Mouse (Mus musculus) liver, embryonic 13.5 days (tissue): ENCODE data around the gene Phpt1. TPM values are rescaled to one million over a fixed set of nuclear protein-coding genes. Genes with fewer than 3 reads are reported as not detected.

ENCODE experiments used
- ATAC-seq: fragments of 200-750 bp; cut with Nextera tagmentation; 2 replicates; pipeline ENCODE4 v1.8.0; 2017; ENCODE audit warnings: low read depth, mild to moderate bottlenecking, moderate number of reproducible peaks, moderate library complexity
- DNase-seq: peaks from one replicate; pipeline ENCODE4 v3.0.0; 2022
- H3K27ac ChIP-seq: fragments of 300-500 bp; sonication (generic); 2 replicates; pipeline ENCODE4 v1.5.1; 2015; ENCODE audit warnings: moderate library complexity, mild to moderate bottlenecking, inconsistent platforms
- H3K27me3 ChIP-seq: fragments of 300-500 bp; sonication (generic); 2 replicates; pipeline ENCODE4 v1.6.1; 2015; ENCODE audit warnings: mild to moderate bottlenecking, inconsistent platforms
- H3K36me3 ChIP-seq: fragments of 300-500 bp; sonication (generic); 2 replicates; pipeline ENCODE4 v1.6.1; 2015; ENCODE audit warnings: mild to moderate bottlenecking, inconsistent platforms
- H3K4me1 ChIP-seq: fragments of 300-500 bp; sonication (generic); replicated peaks from 2 replicates; pipeline ENCODE4 v1.6.1; 2015; ENCODE audit warnings: inconsistent platforms
- H3K4me2 ChIP-seq: fragments of 300-500 bp; sonication (generic); 2 replicates; pipeline ENCODE4 v1.6.1; 2015; ENCODE audit warnings: inconsistent platforms, mild to moderate bottlenecking, moderate library complexity
- H3K4me3 ChIP-seq: fragments of 300-500 bp; sonication (generic); replicated peaks from 2 replicates; pipeline ENCODE4 v1.5.1; 2015; ENCODE audit warnings: mild to moderate bottlenecking, inconsistent platforms
- H3K9ac ChIP-seq: fragments of 300-500 bp; sonication (generic); 2 replicates; pipeline ENCODE4 v1.6.1; 2015; ENCODE audit warnings: mild to moderate bottlenecking, inconsistent platforms
- H3K9me3 ChIP-seq: fragments of 300-500 bp; sonication (generic); replicated peaks from 2 replicates; pipeline ENCODE4 v1.6.1; 2016; ENCODE audit warnings: inconsistent platforms
- WGBS: fragments of 180-500 bp; shearing (Covaris S2); methylation state at CpG from one replicate; pipeline ENCODE4 v1.1.7; 2015; ENCODE audit not compliant: insufficient replicate concordance; 5-methylcytosine and 5-hydroxymethylcytosine counted together
- polyA plus RNA-seq: library from polyadenylated mRNA; unstranded; fragments of >200 nt; fragmentation: Nextera tagmentation; extraction: Ambion mirVana; gene quantifications from 2 replicates; pipeline ENCODE4 v1.2.1, GENCODE M21; 2015

The Phpt1 gene
- 50.2 and 50.3 TPM in 2 replicates for polyA plus RNA-seq

GRCm38 (mm10) chr2:25574579-25575431 lies at the start of gene Phpt1, which contains the start of gene Mamdc4:
TSS of gene Phpt1 (minus strand) at chr2:25575224.
TSS of gene Mamdc4 (minus strand) at chr2:25574845.
- peak within 1 kb of the TSS; percentile 64 for H3K4me3 ChIP-seq
- peak; percentile 95 for DNase-seq
- H3K9ac ChIP-seq = peak within 1 kb of the TSS; percentile 74
- under 1% methylated on average over 43 of the region's 45 CpGs for WGBS
- H3K27ac ChIP-seq = peak within 1 kb of the TSS; percentile 54
- peaks cover 46% of the 10 kb centered on the region for H3K27me3 ChIP-seq
- H3K4me1 ChIP-seq = peaks cover 68% of the 10 kb centered on the region
- peak within 1 kb of the TSS; percentile 87 for H3K4me2 ChIP-seq
- peaks cover under 1% of the 10 kb centered on the region for H3K36me3 ChIP-seq
- no peaks in the 10 kb centered on the region for H3K9me3 ChIP-seq
- peak; percentile 96 for ATAC-seq

GRCm38 (mm10) chr2:25621229-25622200 lies 46.5 kb upstream of the Phpt1 start, which contains the start of gene Tmem141:
TSS of gene Tmem141 (minus strand) at chr2:25622005.
- H3K4me3 ChIP-seq = peak within 1 kb of the TSS; percentile 53
- H3K27ac ChIP-seq = no peak within 1 kb of the TSS
- DNase-seq (peak; percentile 67), ATAC-seq (peak; percentile 81)
- 6% methylated on average over 34 of the region's 34 CpGs for WGBS
- no peaks in the 10 kb centered on the region for H3K9me3 ChIP-seq
- H3K9ac ChIP-seq = peak within 1 kb of the TSS; percentile 54
- H3K36me3 ChIP-seq = no peaks in the 10 kb centered on the region
- H3K4me2 ChIP-seq = peak within 1 kb of the TSS; percentile 72
- H3K27me3 ChIP-seq = peaks cover 35% of the 10 kb centered on the region
- H3K4me1 ChIP-seq = peaks cover 13% of the 10 kb centered on the region

GRCm38 (mm10) chr2:25620852-25621228 lies 45.8 kb upstream of the Phpt1 start:
- Histone ChIP-seq H3K36me3 (no peaks in the 10 kb centered on the region), H3K27me3 (peaks cover 42% of the 10 kb centered on the region), H3K9ac (no peak overlapping the region), H3K4me1 (peaks cover 20% of the 10 kb centered on the region), H3K4me2 (peak overlapping the region; percentile 72), H3K9me3 (no peaks in the 10 kb centered on the region), H3K27ac (no peak overlapping the region), H3K4me3 (no peak overlapping the region)
- 50% methylated on average over 4 of the region's 4 CpGs for WGBS
- DNase-seq = no peak
- no peak for ATAC-seq

GRCm38 (mm10) chr2:25620386-25620785 lies 45.4 kb upstream of the Phpt1 start:
- Histone ChIP-seq H3K36me3 (no peaks in the 10 kb centered on the region), H3K27ac (no peak overlapping the region), H3K4me1 (peaks cover 22% of the 10 kb centered on the region), H3K4me2 (no peak overlapping the region), H3K9ac (no peak overlapping the region), H3K4me3 (no peak overlapping the region), H3K27me3 (peaks cover 46% of the 10 kb centered on the region), H3K9me3 (no peaks in the 10 kb centered on the region)
- DNase-seq (no peak), ATAC-seq (no peak)
- WGBS = 16% methylated on average over 6 of the region's 6 CpGs

- Histone ChIP-seq H3K9me3 (no peaks in the 10 kb centered on the region), H3K36me3 (no peaks in the 10 kb centered on the region), H3K4me2 (0 out of 2 replicates have a peak within 1 kb of the TSS, but pooled peaks have one; percentile 21), H3K27ac (no peak within 1 kb of the TSS), H3K4me3 (no peak within 1 kb of the TSS), H3K4me1 (peaks cover 22% of the 10 kb centered on the region), H3K27me3 (peaks cover 75% of the 10 kb centered on the region), H3K9ac (no peak within 1 kb of the TSS)
- DNase-seq (no peak), ATAC-seq (no peak)
- WGBS = 49% methylated on average over 3 of the region's 3 CpGs
Observed at GRCm38 (mm10) chr2:25617578-25617977, 42.6 kb upstream of the Phpt1 start, which contains the start of gene Ccdc183. TSS of gene Ccdc183 (minus strand) at chr2:25617678.

GRCm38 (mm10) chr2:25616398-25616797 lies 41.4 kb upstream of the Phpt1 start:
- Histone ChIP-seq H3K4me2 (peak overlapping the region; percentile 21; the same call in 1 of the 2 replicates), H3K4me1 (peaks cover 15% of the 10 kb centered on the region), H3K9ac (no peak overlapping the region), H3K4me3 (no peak overlapping the region), H3K27me3 (peaks cover 75% of the 10 kb centered on the region), H3K9me3 (no peaks in the 10 kb centered on the region), H3K27ac (no peak overlapping the region), H3K36me3 (no peaks in the 10 kb centered on the region)
- DNase-seq = no peak
- no peak for ATAC-seq
- WGBS = 17% methylated on average over 22 of the region's 22 CpGs

- DNase-seq = no peak
- Histone ChIP-seq H3K27me3 (peaks cover 11% of the 10 kb centered on the region), H3K9me3 (no peaks in the 10 kb centered on the region), H3K4me2 (peak overlapping the region; percentile 79), H3K27ac (0 out of 2 replicates have a peak overlapping the region, but pooled peaks have one; percentile 24), H3K4me3 (peak overlapping the region; percentile 86), H3K4me1 (peaks cover 35% of the 10 kb centered on the region), H3K9ac (peak overlapping the region; percentile 94; the same call in 1 of the 2 replicates), H3K36me3 (0 out of 2 replicates have a peak, but pooled peaks cover 5% of the 10 kb centered on the region)
- ATAC-seq = peak; percentile 17; the same call in 1 of the 2 replicates
- 47% methylated on average over 10 of the region's 10 CpGs for WGBS
Observed at GRCm38 (mm10) chr2:25608671-25609070, 33.6 kb upstream of the Phpt1 start.

GRCm38 (mm10) chr2:25607761-25608622 lies 33.0 kb upstream of the Phpt1 start, which contains the start of gene Rabl6:
TSS of gene Rabl6 (minus strand) at chr2:25608521.
- DNase-seq (peak; percentile 78), ATAC-seq (peak; percentile 85)
- Histone ChIP-seq H3K27ac (peak within 1 kb of the TSS; percentile 88), H3K4me3 (peak within 1 kb of the TSS; percentile 86), H3K36me3 (peaks cover 12% of the 10 kb centered on the region), H3K4me1 (peaks cover 35% of the 10 kb centered on the region), H3K9me3 (no peaks in the 10 kb centered on the region), H3K27me3 (peaks cover 5% of the 10 kb centered on the region), H3K9ac (peak within 1 kb of the TSS; percentile 94), H3K4me2 (peak within 1 kb of the TSS; percentile 79)
- under 1% methylated on average over 80 of the region's 80 CpGs for WGBS

GRCm38 (mm10) chr2:25602526-25602925 lies 27.5 kb upstream of the Phpt1 start:
- no peak overlapping the region for H3K4me3 ChIP-seq
- H3K36me3 ChIP-seq = peaks cover 66% of the 10 kb centered on the region
- 86% methylated on average over 5 of the region's 5 CpGs for WGBS
- no peak overlapping the region for H3K27ac ChIP-seq
- no peak overlapping the region for H3K4me2 ChIP-seq
- peaks cover 43% of the 10 kb centered on the region for H3K4me1 ChIP-seq
- DNase-seq (no peak), ATAC-seq (no peak)
- no peaks in the 10 kb centered on the region for H3K27me3 ChIP-seq
- H3K9ac ChIP-seq = no peak overlapping the region
- no peaks in the 10 kb centered on the region for H3K9me3 ChIP-seq

GRCm38 (mm10) chr2:25600037-25600436 lies 25.0 kb upstream of the Phpt1 start:
- 77% methylated on average over 2 of the region's 2 CpGs for WGBS
- Histone ChIP-seq H3K36me3 (peaks cover 91% of the 10 kb centered on the region), H3K9ac (no peak overlapping the region), H3K4me2 (no peak overlapping the region), H3K27ac (no peak overlapping the region), H3K4me3 (no peak overlapping the region), H3K4me1 (peaks cover 24% of the 10 kb centered on the region), H3K9me3 (no peaks in the 10 kb centered on the region), H3K27me3 (no peaks in the 10 kb centered on the region)
- ATAC-seq (peak; percentile 61), DNase-seq (no peak)
